Mouse (Mus musculus) CH12.LX (cell line): ENCODE results near the gene Trat1. TPM values are rescaled to one million over a fixed set of nuclear protein-coding genes. Genes with fewer than 3 reads are reported as not detected.

ENCODE experiments used
- DNase-seq: peaks from one replicate; pipeline ENCODE4 v3.0.0-alpha.2; 2013; ENCODE audit errors: extremely low read depth
- H3K27ac ChIP-seq: 2 replicates; pipeline ENCODE4 v1.5.1; 2012; ENCODE audit warnings: low read depth, mild to moderate bottlenecking, control low read depth, moderate library complexity; ENCODE audit not compliant: insufficient read depth
- H3K27me3 ChIP-seq: replicated peaks from 2 replicates; pipeline ENCODE3; 2012; ENCODE audit warnings: inconsistent platforms
- H3K36me3 ChIP-seq, 2 experiments: replicated peaks in 1 of 2; 2 replicates each; pipeline versions ENCODE3 to v1.6.1; 2012; ENCODE audit warnings: inconsistent platforms in 1 of 2, low read length in 1 of 2, mild to moderate bottlenecking in 1 of 2, mixed read lengths in 1 of 2, moderate library complexity in 1 of 2; ENCODE audit not compliant: control insufficient read depth in 1 of 2, insufficient read depth in 1 of 2
- H3K4me1 ChIP-seq, 2 experiments: 2 replicates each; pipeline ENCODE4 v1.6.1; 2012; ENCODE audit warnings: inconsistent platforms in 1 of 2, moderate library complexity in 1 of 2; ENCODE audit not compliant: insufficient read depth in 2 of 2, control insufficient read depth in 1 of 2
- H3K4me2 ChIP-seq: 2 replicates; pipeline ENCODE4 v1.6.1; 2012; ENCODE audit warnings: low read depth, mild to moderate bottlenecking, control low read depth; ENCODE audit not compliant: poor library complexity, insufficient read depth, severe bottlenecking
- H3K4me3 ChIP-seq, 3 experiments: fragments of 150-350 bp in 1 of 3; sonication (generic) in 1 of 3; replicated peaks in 1 of 3; 2 replicates each; pipeline versions ENCODE3 to v1.5.1; 2011 to 2012; ENCODE audit warnings: low read depth in 2 of 3, low read length in 2 of 3, mild to moderate bottlenecking in 2 of 3, moderate library complexity in 2 of 3, control low read depth in 1 of 3, improper control_type of control experiment in 1 of 3, inconsistent platforms in 1 of 3, mixed read lengths in 1 of 3; ENCODE audit not compliant: poor library complexity in 1 of 3
- H3K79me2 ChIP-seq: replicated peaks from 2 replicates; pipeline ENCODE4 v1.6.1; 2012; ENCODE audit warnings: mild to moderate bottlenecking, moderate library complexity; ENCODE audit not compliant: control insufficient read depth, poor library complexity, insufficient read depth, severe bottlenecking; ENCODE audit errors: extremely low read depth
- H3K9ac ChIP-seq: 2 replicates; pipeline ENCODE4 v1.6.1; 2012; ENCODE audit warnings: low read depth, mild to moderate bottlenecking, control low read depth, moderate library complexity; ENCODE audit not compliant: insufficient read depth
- H3K9me3 ChIP-seq: replicated peaks from 2 replicates; pipeline ENCODE3; 2012; ENCODE audit warnings: low read length, inconsistent platforms, mixed read lengths
- BHLHE40 ChIP-seq: IDR thresholded peaks from 2 replicates; pipeline ENCODE4 v1.6.1; 2011; ENCODE audit warnings: mild to moderate bottlenecking, low read depth, low read length, improper control_type of control experiment
- CHD1 ChIP-seq: IDR thresholded peaks from 2 replicates; pipeline ENCODE4 v1.6.1; 2012; ENCODE audit warnings: low read depth, low read length, improper control_type of control experiment, inconsistent platforms
- CHD2 ChIP-seq: IDR thresholded peaks from 2 replicates; pipeline ENCODE4 v1.6.1; 2011; ENCODE audit warnings: low read length, improper control_type of control experiment
- CTCF ChIP-seq, 2 experiments: IDR thresholded peaks in 1 of 2; conservative IDR thresholded peaks in 1 of 2; 2 replicates each; pipeline ENCODE4 v1.5.1; 2011 to 2012; ENCODE audit warnings: low read depth in 2 of 2, low read length in 2 of 2, improper control_type of control experiment in 1 of 2, inconsistent platforms in 1 of 2, mild to moderate bottlenecking in 1 of 2, moderate library complexity in 1 of 2
- E2F4 ChIP-seq: IDR thresholded peaks from 2 replicates; pipeline ENCODE4 v1.6.1; 2011; ENCODE audit warnings: low read depth, low read length, improper control_type of control experiment; ENCODE audit not compliant: insufficient replicate concordance
- ELF1 ChIP-seq: IDR thresholded peaks from 2 replicates; pipeline ENCODE4 v1.6.1; 2014; ENCODE audit warnings: low read depth, mild to moderate bottlenecking, inconsistent platforms, low read length, improper control_type of control experiment
- EP300 ChIP-seq: IDR thresholded peaks from 2 replicates; pipeline ENCODE4 v1.6.1; 2011; ENCODE audit warnings: low read length, improper control_type of control experiment
- ETS1 ChIP-seq: conservative IDR thresholded peaks from 2 replicates; pipeline ENCODE4 v1.6.1; 2012; ENCODE audit warnings: low read depth, mild to moderate bottlenecking, inconsistent platforms, low read length, improper control_type of control experiment, moderate library complexity
- GABPA ChIP-seq: IDR thresholded peaks from 2 replicates; pipeline ENCODE4 v1.6.1; 2012; ENCODE audit warnings: low read depth, low read length, improper control_type of control experiment, inconsistent platforms; ENCODE audit not compliant: insufficient replicate concordance
- HCFC1 ChIP-seq: IDR thresholded peaks from 2 replicates; pipeline ENCODE4 v1.6.1; 2012; ENCODE audit warnings: low read depth, mild to moderate bottlenecking, inconsistent platforms, low read length, improper control_type of control experiment
- IRF4 ChIP-seq: IDR thresholded peaks from 2 replicates; pipeline ENCODE4 v1.6.1; 2014; ENCODE audit warnings: low read depth, mild to moderate bottlenecking, inconsistent platforms, low read length, improper control_type of control experiment
- JUN ChIP-seq: IDR thresholded peaks from 2 replicates; pipeline ENCODE4 v1.6.1; 2011; ENCODE audit warnings: low read depth, mild to moderate bottlenecking, low read length, improper control_type of control experiment, moderate library complexity; ENCODE audit not compliant: insufficient read depth
- JUND ChIP-seq: conservative IDR thresholded peaks from 2 replicates; pipeline ENCODE4 v1.6.1; 2011; ENCODE audit warnings: low read depth, low read length, improper control_type of control experiment
- KAT2A ChIP-seq: IDR thresholded peaks from 2 replicates; pipeline ENCODE4 v1.6.1; 2012; ENCODE audit warnings: low read length, improper control_type of control experiment, inconsistent platforms; ENCODE audit not compliant: insufficient replicate concordance
- MAFK ChIP-seq: IDR thresholded peaks from 2 replicates; pipeline ENCODE4 v1.6.1; 2011; ENCODE audit warnings: low read length, improper control_type of control experiment; ENCODE audit not compliant: insufficient replicate concordance
- MAX ChIP-seq: IDR thresholded peaks from 2 replicates; pipeline ENCODE4 v1.6.1; 2011; ENCODE audit warnings: low read length, improper control_type of control experiment
- MAZ ChIP-seq: IDR thresholded peaks from 2 replicates; pipeline ENCODE4 v1.6.1; 2012; ENCODE audit warnings: low read depth, mild to moderate bottlenecking, inconsistent platforms, low read length, improper control_type of control experiment, moderate library complexity
- MEF2A ChIP-seq: IDR thresholded peaks from 2 replicates; pipeline ENCODE4 v1.6.1; 2014; ENCODE audit warnings: low read depth, mild to moderate bottlenecking, inconsistent platforms, low read length, improper control_type of control experiment, borderline replicate concordance
- MXI1 ChIP-seq: IDR thresholded peaks from 2 replicates; pipeline ENCODE4 v1.6.1; 2011; ENCODE audit warnings: mild to moderate bottlenecking, low read depth, low read length, improper control_type of control experiment
- MYC ChIP-seq: IDR thresholded peaks from 2 replicates; pipeline ENCODE4 v1.6.1; 2011; ENCODE audit warnings: low read depth, mild to moderate bottlenecking, improper control_type of control experiment, low read length
- NELFE ChIP-seq: IDR thresholded peaks from 2 replicates; pipeline ENCODE4 v1.6.1; 2011; ENCODE audit warnings: low read depth, low read length, improper control_type of control experiment
- NRF1 ChIP-seq: IDR thresholded peaks from 2 replicates; pipeline ENCODE4 v1.6.1; 2014; ENCODE audit warnings: low read depth, mild to moderate bottlenecking, inconsistent platforms, low read length, improper control_type of control experiment, moderate library complexity
- PAX5 ChIP-seq: IDR thresholded peaks from 2 replicates; pipeline ENCODE4 v1.6.1; 2012; ENCODE audit warnings: low read length, inconsistent platforms, mixed read lengths
- POLR2A ChIP-seq: IDR thresholded peaks from 2 replicates; pipeline ENCODE4 v1.6.1; 2011; ENCODE audit warnings: low read depth, mild to moderate bottlenecking, improper control_type of control experiment, low read length
- POLR2AphosphoS2 ChIP-seq: IDR thresholded peaks from 2 replicates; pipeline ENCODE4 v1.6.1; 2011; ENCODE audit warnings: low read depth, low read length, improper control_type of control experiment
- RAD21 ChIP-seq: IDR thresholded peaks from 2 replicates; pipeline ENCODE4 v1.6.1; 2011; ENCODE audit warnings: low read depth, mild to moderate bottlenecking, low read length, improper control_type of control experiment, moderate library complexity
- RCOR1 ChIP-seq: conservative IDR thresholded peaks from 2 replicates; pipeline ENCODE4 v1.6.1; 2012; ENCODE audit warnings: low read depth, mild to moderate bottlenecking, inconsistent platforms, low read length, improper control_type of control experiment
- SIN3A ChIP-seq: IDR thresholded peaks from 2 replicates; pipeline ENCODE4 v1.6.1; 2012; ENCODE audit warnings: low read length, improper control_type of control experiment, inconsistent platforms
- SMC3 ChIP-seq: IDR thresholded peaks from 2 replicates; pipeline ENCODE4 v1.6.1; 2011; ENCODE audit warnings: low read depth, low read length, improper control_type of control experiment
- TBP ChIP-seq: conservative IDR thresholded peaks from 2 replicates; pipeline ENCODE4 v1.6.1; 2011; ENCODE audit warnings: low read depth, low read length, improper control_type of control experiment
- TCF12 ChIP-seq: IDR thresholded peaks from 2 replicates; pipeline ENCODE4 v1.6.1; 2014; ENCODE audit warnings: low read depth, mild to moderate bottlenecking, inconsistent platforms, low read length, improper control_type of control experiment
- UBTF ChIP-seq: IDR thresholded peaks from 2 replicates; pipeline ENCODE4 v1.6.1; 2012; ENCODE audit warnings: low read depth, mild to moderate bottlenecking, inconsistent platforms, low read length, improper control_type of control experiment, moderate library complexity
- USF1 ChIP-seq: IDR thresholded peaks from 2 replicates; pipeline ENCODE4 v1.6.1; 2014; ENCODE audit warnings: low read depth, mild to moderate bottlenecking, inconsistent platforms, low read length, improper control_type of control experiment
- USF2 ChIP-seq: conservative IDR thresholded peaks from 2 replicates; pipeline ENCODE4 v1.6.1; 2011; ENCODE audit warnings: low read depth, low read length, improper control_type of control experiment
- ZC3H11A ChIP-seq: IDR thresholded peaks from 2 replicates; pipeline ENCODE4 v1.6.1; 2012; ENCODE audit warnings: low read depth, mild to moderate bottlenecking, inconsistent platforms, low read length, improper control_type of control experiment
- ZKSCAN1 ChIP-seq: IDR thresholded peaks from 2 replicates; pipeline ENCODE4 v1.6.1; 2012; ENCODE audit warnings: low read depth, inconsistent platforms, low read length, improper control_type of control experiment, borderline replicate concordance
- ZMIZ1 ChIP-seq: IDR thresholded peaks from 2 replicates; pipeline ENCODE4 v1.6.1; 2012; ENCODE audit warnings: low read depth, mild to moderate bottlenecking, inconsistent platforms, low read length, improper control_type of control experiment
- ZNF384 ChIP-seq: IDR thresholded peaks from 2 replicates; pipeline ENCODE4 v1.6.1; 2012; ENCODE audit warnings: low read depth, low read length, improper control_type of control experiment, inconsistent platforms
- dilution Hi-C: fragments of 300-500 bp; cut with MboI; formaldehyde crosslinking; loops from 2 replicates; pipeline ENCODE4 v1.14.3; 2020; ENCODE audit warnings: low sequenced_read_pairs; ENCODE audit not compliant: extremely low pct_unique_long_range_greater_than_20kb, extremely low pct_ligation_motif_present
- in situ Hi-C: fragments of 300-500 bp; cut with MboI; formaldehyde crosslinking; loops from 3 replicates; pipeline ENCODE4 v1.14.3; 2019; ENCODE audit warnings: low sequenced_read_pairs, low pct_ligation_motif_present, low pct_unique_long_range_greater_than_20kb, mixed read lengths
- polyA plus RNA-seq: library from polyadenylated mRNA; unstranded; fragments of >175 nt; gene quantifications from 2 replicates; pipeline ENCODE4 v1.2.1, GENCODE M21; 2012; ENCODE audit warnings: low read depth; ENCODE audit not compliant: insufficient read length
- total RNA-seq, 2 experiments: library from RNA; depleted of rRNA; stranded (reverse); fragments of 300-350 nt in 1 of 2; fragments of >200 nt in 1 of 2; gene quantifications; 2 replicates each; pipeline ENCODE4 v1.2.3; 2012 to 2014

Trat1 gene
- total and polyA plus RNA-seq, 3 experiments: not detected

DNA sequence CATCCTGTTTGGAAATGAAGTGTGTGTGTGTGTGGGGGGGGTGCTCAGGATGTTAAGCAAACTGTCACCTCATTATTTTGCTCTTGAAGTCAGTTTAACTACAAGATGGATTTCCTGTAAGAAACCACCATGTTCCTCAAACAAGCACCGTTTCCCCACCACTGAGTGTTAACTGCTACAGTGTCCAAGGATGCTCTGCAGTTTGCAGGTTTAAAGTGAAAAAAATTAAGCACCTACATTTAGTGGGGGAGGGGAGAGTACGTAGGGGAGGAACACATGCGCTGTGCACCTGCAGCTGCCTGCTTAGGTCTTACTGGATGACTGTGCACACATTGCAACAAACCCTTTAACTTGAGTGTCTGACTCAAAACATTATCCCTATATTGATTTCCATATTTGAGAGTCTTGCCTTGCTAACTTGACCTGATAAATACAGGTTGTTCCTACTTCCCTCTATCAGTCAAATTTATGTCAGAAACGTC, 16.9 kb upstream of the Trat1 start:
- in situ Hi-C loops: no loop called here
- peak overlapping the region; percentile 33; the same call in 1 of the 2 replicates for H3K4me2 ChIP-seq
- no peak overlapping the region for H3K27ac ChIP-seq
- TF ChIP-seq EP300: peak; percentile 92
- peak; percentile 76; the same call in 1 of the 2 replicates for TF ChIP-seq MYC
- TF ChIP-seq ZKSCAN1: no peak
- no peak for TF ChIP-seq USF2
- peak; percentile 68 for TF ChIP-seq JUND
- peak; percentile 87 for TF ChIP-seq CHD2
- TF ChIP-seq JUN: peak; percentile 65; the same call in 1 of the 2 replicates
- no peak for TF ChIP-seq CHD1
- TF ChIP-seq RAD21: no peak
- TF ChIP-seq RCOR1: peak; percentile 88; the same call in 1 of the 2 replicates
- no peak for TF ChIP-seq UBTF
- TF ChIP-seq BHLHE40: peak; percentile 84
- no peak for TF ChIP-seq PAX5
- TF ChIP-seq E2F4: no peak
- TF ChIP-seq MAZ: no peak
- no peak for TF ChIP-seq TBP
- no peak for TF ChIP-seq GABPA
- TF ChIP-seq ELF1: peak; percentile 18; the same call in 1 of the 2 replicates
- TF ChIP-seq KAT2A: no peak
- TF ChIP-seq ETS1: peak; percentile 48; the same call in 1 of the 2 replicates
- no peak for TF ChIP-seq CTCF (conservative IDR thresholded peaks at IDR 0.05 in 1 of 2, IDR thresholded peaks at IDR 0.05 in 1 of 2; ENCODE audit: low read depth in 2 of 2, low read length in 2 of 2)
- TF ChIP-seq USF1: no peak
- no peak for TF ChIP-seq POLR2AphosphoS2
- TF ChIP-seq ZC3H11A: no peak
- no peak for TF ChIP-seq HCFC1
- peak; percentile 90 for TF ChIP-seq TCF12
- peak; percentile 76 for TF ChIP-seq ZNF384
- no peak for TF ChIP-seq NELFE
- TF ChIP-seq ZMIZ1: no peak
- no peak for TF ChIP-seq SMC3
- TF ChIP-seq MXI1: no peak
- peak; percentile 74 for TF ChIP-seq MEF2A
- peak; percentile 94 for TF ChIP-seq IRF4
- peak; percentile 53; the same call in 1 of the 2 replicates for TF ChIP-seq MAFK
- peak; percentile 51 for TF ChIP-seq SIN3A
- no peak for TF ChIP-seq POLR2A
- peak; percentile 65 for TF ChIP-seq NRF1
- peak; percentile 64; the same call in 1 of the 2 replicates for TF ChIP-seq MAX
- TF ChIP-seq, all 38 proteins: peak for 17
- H3K27me3 ChIP-seq: no peaks in the 10 kb centered on the region
- peaks cover 7 to 10% of the 10 kb centered on the region in 2 experiments; a peak in 2 of 4 replicates for H3K4me1 ChIP-seq
- dilution Hi-C loops: no loop called here
- no peaks in the 10 kb centered on the region for H3K79me2 ChIP-seq
- no peaks in the 10 kb centered on the region for H3K36me3 ChIP-seq
- peaks cover 32% of the 10 kb centered on the region for H3K9me3 ChIP-seq
- H3K4me3 ChIP-seq: no peak overlapping the region
- no peak overlapping the region for H3K9ac ChIP-seq
- DNase-seq: peak; percentile 51
